15 mouse cellular contexts compared by ENCODE assay signal in the genomic region with DNA sequence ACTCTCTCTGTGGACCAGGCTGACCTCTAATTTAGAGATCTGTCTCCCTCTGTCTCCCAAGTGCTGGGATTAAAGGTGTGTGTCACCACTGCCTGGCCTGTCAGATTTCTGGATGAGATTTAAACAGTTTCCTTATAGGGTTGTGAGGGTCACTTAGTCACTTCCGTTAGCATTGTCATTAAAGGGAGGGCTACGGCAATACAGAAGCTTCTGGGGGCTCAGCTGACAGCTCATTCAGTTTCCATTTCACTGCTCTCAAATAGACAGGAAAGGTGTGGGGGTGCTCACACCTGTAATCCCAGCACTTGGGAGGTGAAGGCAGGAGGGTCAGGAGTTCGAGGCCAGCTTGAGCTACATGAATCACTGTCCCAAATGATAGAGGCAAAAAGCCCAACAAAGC.
"Had no signal": no experiment of that assay in that cellular context is flagged by ENCODE, and none has a peak within 500 bp of the region (broad histone marks: within the 10 kb centered on the region; RNA-seq: fewer than 3 reads in every experiment).

No protein-coding gene starts in this region.

- H3K4me3 ChIP-seq: midbrain, embryonic 10.5 days; midbrain, embryonic 13.5 days; midbrain, embryonic 15.5 days; neural tube, embryonic 12.5 days; stomach, embryonic 15.5 days had no signal

- H3K4me2 ChIP-seq: lung, embryonic 14.5 days; midbrain, embryonic 13.5 days; midbrain, embryonic 15.5 days; neural tube, embryonic 12.5 days; stomach, embryonic 15.5 days had no signal

- DNase-seq: lung, adult 18-20 months; lung, embryonic 14.5 days; lung, postnatal 10 days; lung, postnatal 4 days; right cerebral cortex, postnatal 14 days; thymus, adult 2 months; thymus, postnatal 14 days; thymus, postnatal 36 days had no signal

- H3K9me3 ChIP-seq: midbrain, embryonic 10.5 days; midbrain, embryonic 13.5 days; midbrain, embryonic 15.5 days; neural tube, embryonic 12.5 days; stomach, embryonic 15.5 days had no signal

- H3K27ac ChIP-seq: liver, embryonic 14.5 days; midbrain, embryonic 10.5 days; midbrain, embryonic 13.5 days; midbrain, embryonic 15.5 days; neural tube, embryonic 12.5 days; stomach, embryonic 15.5 days; stomach, postnatal 0 days had no signal

- ATAC-seq: midbrain, embryonic 13.5 days; midbrain, embryonic 15.5 days had no signal

- H3K4me1 ChIP-seq: midbrain, embryonic 13.5 days; midbrain, embryonic 15.5 days; neural tube, embryonic 12.5 days had no signal

- H3K36me3 ChIP-seq: midbrain, embryonic 10.5 days; midbrain, embryonic 13.5 days; midbrain, embryonic 15.5 days; neural tube, embryonic 12.5 days; stomach, embryonic 15.5 days had no signal

- H3K27me3 ChIP-seq: midbrain, embryonic 13.5 days; midbrain, embryonic 15.5 days; neural tube, embryonic 12.5 days; stomach, embryonic 15.5 days had no signal

- H3K9ac ChIP-seq: liver, embryonic 14.5 days; lung, embryonic 14.5 days; midbrain, embryonic 13.5 days; midbrain, embryonic 15.5 days; neural tube, embryonic 12.5 days; stomach, embryonic 15.5 days had no signal
